Mouse (Mus musculus) frontal cortex, adult 2 months (tissue): ENCODE measurements around the gene Spz1. TPM values are rescaled to one million over a fixed set of nuclear protein-coding genes. Genes with fewer than 3 reads are reported as not detected.
"Not testable (repeated sequence)": the region's sequence is repeated elsewhere in the genome, so short reads cannot be mapped to it uniquely, and the experiment has no call there.

Experiments
- DNase-seq, 2 experiments: peaks; one replicate each; pipeline ENCODE4 v3.0.0; 2022; ENCODE audit warnings: low spot score in 1 of 2; ENCODE audit errors: extremely low spot score in 1 of 2
- polyA plus RNA-seq: library from polyadenylated mRNA; depleted of rRNA; stranded (reverse); fragments of >200 nt; gene quantifications from 2 replicates; pipeline ENCODE4 v1.2.3, GENCODE M21; 2012; rRNA removed

Gene Spz1
- not detected in 2 replicates for polyA plus RNA-seq

DNA sequence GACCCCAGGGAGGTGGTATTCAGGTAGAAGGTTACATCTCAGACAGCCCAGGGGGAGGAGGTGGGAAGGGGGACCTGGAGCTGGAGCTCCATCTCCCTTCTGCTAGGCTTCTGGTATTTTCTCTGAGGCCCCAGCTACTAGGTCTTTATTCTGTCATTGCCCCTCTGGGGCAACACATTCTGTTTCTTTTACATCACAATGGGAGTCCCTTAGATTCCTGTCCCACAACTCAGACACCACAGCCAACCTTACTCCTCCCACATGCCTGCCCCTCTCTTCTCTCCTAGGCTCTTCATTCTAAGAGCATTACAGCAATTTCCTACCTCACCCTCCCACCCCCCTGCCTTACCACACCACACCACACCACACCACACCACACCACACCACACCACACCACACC is at the start of gene Spz1:
TSS of gene Spz1 (minus strand) at position 101 of the 400 bp plus-strand sequence.
- no peak for DNase-seq

DNA sequence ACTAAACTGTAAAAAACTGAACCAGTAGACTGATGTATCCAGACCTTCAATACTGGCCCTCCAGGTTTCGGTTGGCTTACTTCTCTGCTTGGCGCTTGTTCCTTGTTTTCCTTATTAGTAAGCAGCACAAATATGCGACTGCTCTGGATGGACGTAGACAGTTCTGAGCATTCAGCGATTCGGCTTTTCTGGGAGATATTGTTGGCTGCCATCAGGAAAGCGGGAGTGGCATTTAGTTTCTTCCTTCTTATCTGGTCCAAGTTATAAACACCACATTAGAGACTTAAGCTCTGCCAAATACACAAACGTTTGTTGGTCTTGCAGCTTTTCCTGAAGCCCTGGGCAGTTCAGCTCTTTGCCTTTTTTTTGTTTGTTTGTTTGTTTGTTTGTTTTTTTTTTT is 40.5 kb upstream of the Spz1 start:
- peak in 1 of 2 experiments; percentile 1 for DNase-seq

DNA sequence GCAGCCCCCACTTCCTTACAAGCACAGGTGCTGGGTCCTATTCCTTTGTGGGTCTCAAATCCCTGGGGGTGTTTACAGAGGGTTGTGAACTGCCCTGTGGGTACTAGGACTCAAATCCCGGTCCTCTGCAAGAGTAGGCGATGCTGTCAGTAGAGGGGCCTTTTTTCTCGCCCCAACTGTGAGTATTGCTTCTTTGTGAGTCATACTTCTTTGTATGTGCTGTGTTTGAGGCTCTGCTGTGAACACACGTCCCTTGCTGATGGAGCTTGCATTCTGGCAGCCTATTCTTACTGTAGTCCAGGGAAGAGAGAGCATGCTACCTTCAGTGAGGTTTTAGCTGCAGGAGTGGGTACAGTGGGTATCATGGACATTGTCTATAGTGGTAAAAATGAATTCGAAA is 39.2 kb upstream of the Spz1 start:
- peak in 1 of 2 experiments; percentile 1 for DNase-seq

- DNase-seq: peak in 1 of 2 experiments; percentile 0
These were observed 37.1 kb upstream of the Spz1 start for GRCm38 (mm10) chr13:92613094-92613493.

DNA sequence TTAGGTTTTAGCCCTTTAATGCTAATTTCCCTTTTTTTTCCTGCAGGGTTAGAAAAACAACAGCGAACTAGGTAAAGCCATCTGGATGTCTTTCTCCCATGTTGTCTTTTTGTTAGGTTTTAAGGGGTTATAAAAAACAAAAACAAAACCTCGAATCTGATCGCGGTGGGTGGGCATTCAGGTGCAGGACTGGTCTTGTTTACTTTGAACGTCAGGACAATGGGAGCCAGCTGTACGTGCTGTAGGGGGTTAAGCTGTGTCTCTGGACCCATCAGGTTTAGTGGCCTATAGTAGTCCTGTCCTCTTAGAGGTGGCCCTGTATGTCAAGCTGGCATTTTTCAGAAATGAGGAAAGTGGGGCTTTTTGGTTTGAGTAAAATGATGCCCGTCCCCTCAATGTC is 35.9 kb upstream of the Spz1 start:
- DNase-seq: peak in 1 of 2 experiments; percentile 0

DNA sequence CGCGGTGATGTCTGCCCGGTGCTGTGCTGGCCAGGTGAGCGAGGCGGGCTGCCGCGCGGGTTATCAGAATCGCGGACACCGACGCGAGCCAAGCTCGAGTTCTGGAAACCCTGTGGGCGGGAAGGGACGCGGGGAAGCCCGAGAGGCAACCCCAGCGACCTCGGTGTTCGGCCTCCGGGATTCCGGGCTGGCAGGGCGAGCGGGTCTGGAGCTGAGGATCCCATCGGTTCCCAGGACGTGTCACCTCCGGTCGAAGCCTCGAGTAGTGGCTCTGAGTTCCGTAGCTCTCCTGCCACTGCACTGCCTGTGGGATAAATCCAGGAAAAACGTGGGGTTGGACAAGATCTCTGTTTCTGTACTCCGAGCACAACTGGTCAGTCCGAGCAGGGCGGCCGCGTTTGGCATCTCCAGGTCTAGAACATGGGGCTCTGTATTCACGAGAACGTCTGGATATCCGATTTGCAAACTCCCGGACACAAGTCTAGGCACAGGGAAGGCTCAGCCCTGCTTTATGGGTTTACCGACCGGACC is 35.3 kb upstream of the Spz1 start:
- peak in 1 of 2 experiments; percentile 27 for DNase-seq

DNA sequence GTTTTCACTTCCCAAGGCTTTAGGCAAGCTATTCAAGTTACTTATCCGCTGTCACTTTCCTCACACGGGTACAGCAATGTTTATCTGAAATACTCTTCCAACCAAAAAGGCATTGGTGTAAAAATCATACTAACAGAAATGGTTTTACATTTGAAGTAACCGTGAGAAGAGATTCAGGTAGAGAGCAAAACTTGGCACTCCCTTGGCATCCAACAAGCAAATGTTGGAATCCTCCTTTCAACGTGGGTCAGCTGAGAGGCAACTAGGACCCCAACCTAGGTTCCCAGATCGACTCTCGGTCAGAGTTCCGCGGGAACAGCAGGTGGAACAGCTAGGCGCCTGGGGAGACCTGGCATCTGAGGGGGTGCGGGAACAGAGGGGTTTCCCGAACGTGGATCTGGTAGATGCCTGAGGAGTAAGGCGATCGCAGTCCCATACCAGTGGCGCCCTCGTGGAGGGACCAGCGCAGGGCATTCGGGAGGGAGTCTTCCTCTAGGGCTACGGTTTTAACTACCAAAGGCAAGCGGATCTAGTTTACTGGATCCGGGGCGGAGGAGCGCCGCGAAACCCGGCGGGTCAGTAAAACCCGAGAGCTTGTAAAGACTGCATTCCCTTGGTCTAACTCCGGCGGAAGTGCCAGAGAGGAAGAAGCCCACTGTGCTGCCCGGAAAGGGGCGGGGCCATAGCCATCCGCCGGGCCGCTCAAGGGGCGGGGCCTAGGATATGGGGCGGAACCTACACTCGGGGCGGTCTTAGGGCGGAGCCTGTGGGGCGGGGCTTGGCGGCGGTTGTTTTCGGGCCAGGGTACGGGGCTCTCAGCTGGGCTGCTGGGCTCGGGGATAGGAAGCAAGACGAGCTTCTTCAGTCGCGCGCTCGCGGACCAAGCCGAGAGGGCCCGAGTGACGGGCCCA is 34.6 kb upstream of the Spz1 start, which contains the start of gene Serinc5:
TSS of gene Serinc5 (plus strand) at position 781 of the 911 bp plus-strand sequence.
- peak; percentile 90 to 96 for DNase-seq

- peak; percentile 0 to 32 for DNase-seq
These were observed 33.7 kb upstream of the Spz1 start for GRCm38 (mm10) chr13:92609486-92610310.

- not testable (repeated sequence) for DNase-seq
These were observed 29.3 kb upstream of the Spz1 start for GRCm38 (mm10) chr13:92605306-92605705.

GRCm38 (mm10) chr13:92595424-92595823 is 19.5 kb upstream of the Spz1 start:
- DNase-seq: no peak

DNA sequence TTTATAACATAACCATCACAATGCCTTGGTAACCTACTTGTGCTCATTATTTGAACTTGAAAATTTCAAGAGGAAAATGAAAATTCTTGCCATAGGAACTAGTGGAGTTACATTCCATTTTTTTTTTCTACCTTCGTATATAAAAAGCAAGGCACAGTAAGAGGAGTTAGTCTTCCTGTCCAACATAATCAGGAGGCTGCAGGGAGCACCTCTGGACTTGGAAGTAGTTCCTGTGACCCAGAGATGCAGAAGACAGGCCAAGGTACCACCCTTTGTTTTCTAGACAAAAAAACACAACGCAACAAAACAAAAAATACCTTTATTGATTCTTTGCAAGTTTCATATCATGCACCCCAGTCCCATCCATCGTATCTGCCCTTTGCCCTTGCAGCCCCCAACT is 18.9 kb upstream of the Spz1 start:
- DNase-seq: no peak

DNA sequence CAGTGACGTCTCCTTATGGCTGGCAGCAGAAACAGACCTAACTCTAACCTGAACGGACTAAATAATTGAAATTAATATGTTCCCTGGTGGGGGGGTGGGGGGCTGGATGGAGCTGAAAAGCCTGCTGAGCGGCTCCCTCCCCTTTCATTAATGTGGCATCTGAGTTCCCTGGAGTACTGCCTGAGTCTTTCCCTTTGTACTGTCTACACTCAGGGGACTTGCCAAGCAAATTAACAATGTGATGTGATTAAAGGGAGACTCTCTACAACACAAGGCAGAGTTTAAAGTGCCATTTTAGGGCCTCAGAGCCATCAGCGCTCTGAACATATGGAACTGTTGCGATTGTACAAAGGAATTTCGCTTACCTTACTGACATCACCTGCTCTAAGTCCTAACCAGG is 18.5 kb upstream of the Spz1 start:
- DNase-seq: no peak

DNA sequence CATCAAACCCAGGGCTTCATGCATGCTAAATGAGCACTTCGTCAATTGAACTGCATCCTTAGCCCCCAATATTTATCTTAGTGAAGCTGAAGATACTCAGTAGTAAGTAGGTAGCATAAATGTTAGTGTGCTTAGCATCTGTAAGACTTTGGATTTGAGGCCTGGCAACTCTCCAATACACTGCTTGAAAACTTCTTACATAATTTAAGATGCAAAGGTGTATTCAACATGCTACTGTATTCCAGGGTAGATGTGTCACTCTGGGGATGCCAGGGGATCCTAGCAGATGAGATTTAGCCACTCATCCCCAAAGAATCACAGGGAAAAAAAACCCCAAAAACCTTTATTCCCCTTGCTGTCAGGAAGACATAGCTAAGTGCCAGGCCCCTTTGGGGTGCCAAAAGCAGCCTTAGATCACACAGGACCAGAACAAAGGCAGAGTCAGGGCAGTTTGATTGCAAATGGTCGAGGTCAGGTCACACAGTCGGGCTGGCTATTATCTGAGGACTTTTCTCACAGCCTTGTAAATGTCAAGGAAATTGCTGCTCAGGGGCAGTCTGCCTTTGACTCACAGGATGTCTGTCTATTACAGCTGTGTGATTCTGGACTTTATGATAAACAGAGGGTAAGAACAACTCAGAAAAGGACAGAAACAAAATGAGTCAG is 17.9 kb upstream of the Spz1 start:
- no peak for DNase-seq

GRCm38 (mm10) chr13:92592786-92593635 is 17.0 kb upstream of the Spz1 start:
- peak in 1 of 2 experiments; percentile 57 for DNase-seq

DNA sequence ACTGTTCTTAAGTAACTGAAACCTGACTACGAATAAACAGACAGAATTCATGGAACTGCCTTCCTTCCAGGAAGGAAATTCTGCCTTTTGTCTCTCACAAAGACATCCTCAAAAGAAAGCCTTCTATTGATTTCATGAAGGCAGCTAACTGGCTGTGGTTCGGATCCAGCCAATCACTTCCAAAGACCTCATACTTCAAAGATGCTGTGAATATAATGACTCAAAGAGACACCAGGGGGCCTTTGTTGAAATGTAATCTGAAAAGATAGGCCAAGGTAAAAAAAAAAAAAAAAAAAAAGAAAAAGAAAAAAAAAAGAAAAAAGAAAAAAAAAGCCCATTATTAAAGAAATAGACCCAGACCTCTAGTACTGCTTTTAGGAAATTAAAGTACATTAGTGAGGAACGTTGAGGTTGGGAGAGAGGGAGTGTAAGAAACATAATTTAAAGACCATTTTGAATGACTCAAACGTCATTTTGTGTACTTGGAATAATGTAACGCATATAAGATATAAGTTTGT is 16.4 kb upstream of the Spz1 start:
- no peak for DNase-seq

- no peak for DNase-seq
These were observed 15.3 kb upstream of the Spz1 start for GRCm38 (mm10) chr13:92591225-92591624.

DNA sequence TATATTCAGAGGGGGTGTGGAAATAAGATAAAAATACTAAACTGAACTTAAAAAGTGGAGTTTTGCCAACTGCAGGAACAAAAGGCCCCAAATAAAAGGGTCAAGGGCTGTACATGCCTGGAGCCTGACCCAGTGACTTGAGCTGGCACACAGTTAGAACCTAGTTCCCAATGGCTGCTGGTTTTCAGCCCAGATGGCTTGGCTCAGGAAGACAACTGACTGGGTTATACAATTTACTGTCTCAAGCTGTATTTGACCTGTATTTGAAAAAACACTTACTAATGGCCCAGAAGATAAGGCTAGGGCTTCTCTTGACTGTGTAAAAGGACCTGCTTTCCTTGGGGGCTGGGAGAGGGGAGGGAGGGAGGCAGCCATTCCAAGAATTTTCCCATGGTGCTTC is 13.3 kb upstream of the Spz1 start:
- DNase-seq: no peak

DNA sequence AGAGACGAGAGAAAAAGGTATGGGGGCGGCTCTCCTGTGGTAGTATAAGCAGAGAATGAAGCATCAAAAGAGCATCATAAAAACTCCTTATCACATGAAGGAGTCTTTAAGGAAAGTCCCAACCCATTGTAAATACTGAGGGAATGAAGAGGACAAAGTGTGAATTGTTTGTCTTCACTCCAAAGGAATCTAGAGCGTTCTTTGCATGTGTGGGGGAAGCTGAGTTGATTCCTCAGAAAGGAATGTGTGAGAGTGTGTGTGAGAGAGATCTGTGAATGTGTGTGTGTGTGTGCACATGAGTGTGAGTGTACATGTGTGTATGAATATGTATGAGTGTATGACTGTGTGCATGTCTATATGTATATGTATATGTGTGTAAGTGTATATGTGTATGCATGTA is 12.7 kb upstream of the Spz1 start:
- no peak for DNase-seq

- DNase-seq: no peak
These were observed 8.2 kb upstream of the Spz1 start for GRCm38 (mm10) chr13:92584094-92584717.
